Mouse (Mus musculus) layer of hippocampus, adult 11-12 months (tissue): ENCODE data around the gene Prr19.

Experiments used
- DNase-seq: peaks from one replicate; pipeline ENCODE4 v3.0.0; 2022; ENCODE audit warnings: low spot score

Gene Prr19

DNA sequence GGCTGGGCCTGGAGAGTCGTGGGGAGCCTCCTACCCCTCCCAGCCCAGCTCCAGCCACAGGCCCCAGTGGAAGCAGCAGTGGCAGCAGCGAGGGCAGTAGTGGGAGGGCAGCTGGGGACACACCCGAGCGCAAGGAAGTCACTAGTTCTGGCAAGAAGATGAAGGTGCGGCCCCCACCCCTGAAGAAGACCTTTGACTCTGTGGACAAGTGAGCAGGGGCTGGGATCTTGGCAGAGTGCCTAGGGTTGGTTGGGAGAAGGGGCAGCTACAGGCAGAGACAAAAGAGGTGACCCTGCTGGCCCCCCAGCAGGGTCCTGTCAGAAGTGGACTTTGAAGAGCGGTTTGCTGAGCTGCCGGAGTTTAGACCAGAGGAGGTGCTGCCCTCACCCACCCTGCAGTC is 9.1 kb upstream of the Prr19 start:
- DNase-seq, result no peak

DNA sequence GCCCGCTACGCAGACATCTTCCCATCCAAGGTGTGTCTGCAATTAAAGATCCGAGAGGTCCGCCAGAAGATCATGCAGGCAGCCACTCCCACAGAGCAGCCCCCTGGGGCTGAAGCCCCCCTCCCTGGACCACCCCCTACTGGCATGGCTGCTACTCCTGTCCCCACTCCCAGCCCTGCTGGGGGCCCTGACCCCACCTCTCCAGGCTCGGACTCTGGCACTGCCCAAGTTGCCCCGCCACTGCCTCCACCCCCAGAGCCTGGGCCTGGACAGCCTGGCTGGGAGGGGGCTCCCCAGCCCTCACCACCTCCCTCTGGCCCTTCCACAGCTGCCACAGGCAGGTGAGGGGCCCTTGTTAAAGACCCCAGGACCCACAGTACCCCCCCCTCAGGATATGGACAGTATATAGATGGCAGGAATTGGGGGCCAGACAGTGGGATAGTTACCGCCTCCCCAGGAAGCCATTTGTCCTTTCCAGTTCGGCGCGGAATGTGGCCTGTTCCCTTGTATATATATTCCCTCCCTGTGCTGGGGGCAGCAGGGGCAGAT is 7.9 kb upstream of the Prr19 start:
- DNase-seq, result no peak

DNA sequence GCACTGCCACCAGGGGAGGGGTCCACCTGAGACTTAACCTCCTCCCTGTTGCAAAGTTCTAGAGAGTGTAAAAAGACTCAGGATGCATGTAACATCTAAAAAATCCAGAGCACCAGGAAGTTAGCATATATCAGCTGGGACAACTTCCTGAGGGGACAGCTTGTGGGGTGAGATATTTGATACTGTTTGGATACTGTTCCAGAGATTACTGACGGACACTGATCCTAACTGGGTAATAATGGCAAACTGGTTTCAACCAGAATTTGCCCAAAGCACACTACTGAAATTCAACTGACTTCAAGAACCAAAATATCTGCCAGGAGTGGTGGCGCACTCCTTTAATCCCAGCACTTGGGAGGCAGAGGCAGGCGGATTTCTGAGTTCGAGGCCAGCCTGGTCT is 6.7 kb upstream of the Prr19 start:
- no peak for DNase-seq

DNA sequence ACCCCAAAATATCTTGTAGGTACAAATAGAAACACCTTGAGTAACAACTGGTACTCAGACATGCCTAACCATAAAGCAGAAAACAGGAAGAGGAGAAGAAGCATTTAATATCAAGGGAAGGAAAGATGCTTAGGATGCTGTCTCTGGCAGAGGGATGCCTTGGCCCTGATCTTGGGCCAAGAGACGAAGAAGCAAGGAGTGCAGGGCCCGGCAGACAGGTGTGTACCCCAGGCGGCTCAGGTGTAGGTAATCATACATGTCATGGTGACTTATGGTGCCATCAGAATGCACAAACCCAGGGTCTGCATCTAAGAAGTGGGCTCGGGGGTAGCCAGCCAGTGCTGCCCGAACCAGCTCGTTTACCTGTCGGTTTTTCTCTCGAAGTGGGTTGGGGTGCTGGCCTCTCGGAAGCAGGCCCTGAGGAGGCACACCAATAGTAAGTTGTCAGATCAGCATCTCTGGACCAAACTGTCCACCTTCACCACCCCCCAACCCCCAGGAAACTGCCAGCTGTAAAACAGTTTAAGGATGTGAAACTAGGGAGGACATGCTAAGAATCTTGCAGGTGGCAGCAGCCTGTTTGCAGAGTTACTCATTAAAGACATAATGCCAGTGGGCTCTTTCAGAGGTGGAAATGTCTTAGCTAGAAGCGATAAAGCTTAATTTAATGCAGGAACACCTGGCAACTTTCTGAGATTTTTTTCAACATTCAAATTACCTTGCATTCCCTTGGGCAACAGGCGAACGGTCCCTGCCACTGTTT is 6.1 kb upstream of the Prr19 start:
- DNase-seq, result no peak

DNA sequence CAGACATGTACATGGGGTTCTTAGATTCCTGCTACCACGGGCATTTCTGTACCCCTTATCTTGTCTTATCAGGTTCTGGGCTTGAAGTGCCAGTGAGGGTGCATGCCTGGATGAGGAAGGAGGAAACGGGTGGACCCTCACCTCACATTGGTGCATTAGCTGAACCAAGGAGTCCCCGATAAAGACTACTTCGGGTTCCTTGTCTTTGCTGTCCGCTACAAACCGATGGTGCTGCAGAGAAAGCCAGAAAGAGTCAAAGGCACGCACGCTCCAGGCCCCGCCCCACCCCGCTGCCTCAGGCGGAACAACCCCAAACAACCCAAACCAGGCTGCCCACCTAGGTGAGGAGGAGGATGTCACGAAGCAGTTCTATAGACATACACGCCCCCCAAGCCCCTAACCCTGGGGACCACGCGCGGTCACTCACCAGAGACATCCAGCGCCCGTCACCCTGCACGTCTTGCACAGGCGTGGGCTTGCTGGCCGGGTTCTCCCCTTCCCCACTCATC is 4.2 kb upstream of the Prr19 start:
- DNase-seq, result no peak

DNA sequence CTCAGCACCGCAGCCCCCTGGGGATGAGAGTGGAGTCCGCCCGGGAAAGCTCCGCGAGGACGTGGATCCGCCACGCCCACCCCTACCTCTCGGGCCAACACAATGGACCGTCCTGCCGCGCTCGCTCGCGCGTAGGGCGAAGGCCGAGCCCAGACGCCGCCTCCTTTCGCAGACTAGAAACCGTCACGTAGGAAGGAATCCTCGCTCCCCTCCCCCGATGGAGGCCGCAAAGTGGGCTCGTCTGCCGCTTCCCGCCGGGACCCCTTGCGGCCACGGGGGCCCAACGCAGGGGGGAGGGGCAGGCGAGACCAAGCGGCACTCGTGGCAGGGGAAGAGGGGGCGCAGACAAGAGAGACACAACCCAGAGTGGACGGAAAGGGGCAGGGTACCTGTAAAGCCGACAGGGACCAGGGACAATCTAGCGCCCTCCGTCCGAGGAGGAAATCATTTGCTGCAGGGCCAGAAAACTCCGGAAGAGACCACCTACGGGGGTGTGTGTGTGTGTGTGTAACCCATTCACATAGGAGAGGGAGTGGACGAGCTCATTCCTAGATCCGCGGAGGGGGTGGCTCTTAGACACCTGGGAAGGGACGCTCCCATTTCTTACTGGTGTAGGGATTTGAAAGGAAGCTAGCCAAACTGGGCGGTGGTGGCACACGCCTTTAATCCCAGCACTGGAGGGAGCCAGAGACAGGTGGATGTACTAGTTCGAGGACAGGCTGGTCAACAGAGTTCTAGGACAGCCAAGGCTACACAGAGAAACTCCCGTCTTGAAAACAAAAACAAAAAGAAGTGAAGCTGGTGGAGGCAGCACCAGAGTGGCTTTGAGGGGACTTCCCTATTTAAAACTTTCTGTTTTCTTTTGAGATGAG is 3.5 kb upstream of the Prr19 start, which contains the start of gene Pafah1b3:
TSS of gene Pafah1b3 (minus strand) at position 533 of the 872 bp plus-strand sequence.
- DNase-seq, result peak; percentile 85

DNA sequence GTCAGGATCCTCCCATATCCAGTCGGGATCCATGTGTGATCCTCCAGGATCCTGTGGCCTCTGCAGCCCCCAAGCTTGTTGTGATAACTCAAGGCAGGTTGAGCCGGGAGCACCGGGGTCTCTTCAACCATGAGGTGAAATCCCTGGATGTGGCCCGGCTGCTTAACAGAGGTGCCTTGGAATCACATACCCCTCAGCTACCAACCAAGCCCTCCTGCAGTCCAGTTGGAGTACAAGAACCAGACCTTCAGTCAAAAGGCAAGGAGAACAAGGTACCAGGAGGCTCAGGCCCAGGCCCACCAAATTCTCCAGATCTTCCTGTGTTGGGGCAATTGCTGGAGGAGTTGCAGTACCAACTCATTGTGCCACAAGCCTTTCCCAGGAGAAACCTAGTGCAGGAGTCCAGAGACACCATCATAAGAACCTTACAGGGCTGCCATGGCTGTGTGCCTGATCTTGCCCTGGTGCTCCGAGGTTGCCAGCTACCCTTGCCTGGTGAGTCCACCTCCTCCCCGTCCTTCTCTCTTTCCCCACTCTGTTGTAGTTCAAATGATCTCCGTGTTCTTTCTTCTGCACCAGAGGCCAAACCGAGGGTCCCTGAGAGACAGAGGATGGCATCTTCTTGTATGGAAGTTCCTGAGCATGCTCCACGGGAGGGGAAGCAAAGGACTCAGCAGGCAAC is 1.9 kb downstream of the Prr19 start:
- DNase-seq, result no peak

DNA sequence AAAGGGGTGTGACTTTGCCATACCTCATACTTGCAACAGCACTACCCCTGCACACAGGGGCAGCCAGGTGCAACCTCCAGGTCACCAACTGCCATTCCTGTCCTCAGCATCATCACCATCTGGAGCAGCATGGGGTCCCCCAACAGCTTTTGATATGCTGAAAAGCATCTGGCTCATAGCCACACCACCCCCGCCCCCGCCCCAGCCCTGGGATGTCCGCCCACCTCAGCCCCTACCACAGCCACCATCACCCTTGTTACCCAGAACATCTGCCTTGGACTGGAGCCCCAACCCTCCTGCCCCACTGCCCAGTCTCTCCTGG is 2.4 kb downstream of the Prr19 start:
- no peak for DNase-seq

DNA sequence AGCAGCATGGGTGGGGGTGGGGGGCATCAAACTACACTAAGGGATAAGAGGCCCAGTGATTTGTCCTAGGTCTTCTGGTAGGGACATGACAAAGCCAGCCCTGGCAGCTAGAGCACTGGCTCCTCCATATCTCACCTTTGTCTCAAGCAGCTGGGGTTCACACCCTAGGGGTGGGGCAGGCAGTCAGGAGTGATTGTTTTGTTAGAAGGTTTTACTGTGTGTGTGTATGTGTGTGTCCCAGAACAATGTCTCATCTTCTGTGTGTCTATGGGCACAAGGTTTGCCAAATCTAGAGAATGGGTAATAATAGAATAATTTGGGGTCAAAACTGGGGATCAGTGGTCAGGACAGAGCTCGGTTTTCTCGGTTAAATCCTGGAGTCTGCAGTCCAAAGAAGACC is 4.3 kb downstream of the Prr19 start:
- no peak for DNase-seq

DNA sequence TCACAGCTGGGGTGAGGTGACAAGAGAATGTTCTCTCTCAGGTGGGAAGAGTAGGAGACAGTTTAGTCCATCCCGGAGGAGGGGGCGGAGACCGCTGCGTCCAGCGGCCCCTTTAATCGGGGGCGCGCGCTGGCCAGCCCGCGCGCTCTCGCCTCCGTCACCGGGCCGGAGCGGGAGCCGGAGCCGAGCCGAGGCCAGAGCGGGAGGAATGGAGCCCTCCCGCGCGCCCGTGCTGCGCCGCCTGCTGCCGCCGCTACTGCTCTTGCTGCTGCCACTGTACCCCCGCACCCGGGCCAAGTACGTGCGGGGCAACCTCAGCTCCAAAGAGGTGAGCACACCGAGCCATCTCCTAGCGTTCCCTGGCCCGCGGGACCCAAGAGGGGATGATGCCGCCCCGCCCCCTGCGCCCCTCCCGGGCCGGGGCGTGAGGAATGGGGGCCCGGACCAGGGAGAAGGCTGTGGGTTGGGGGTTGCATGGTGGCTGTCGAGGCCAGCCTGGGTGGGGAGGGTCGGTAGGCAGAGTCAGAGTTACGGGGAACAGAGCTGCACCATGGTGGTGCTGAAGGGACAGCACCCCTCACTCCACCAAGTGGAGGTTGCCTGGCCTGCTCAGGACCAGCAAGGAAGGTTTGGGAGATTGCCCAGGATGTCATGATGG is 4.9 kb downstream of the Prr19 start, which contains the start of gene Tmem145:
TSS of gene Tmem145 (plus strand) at position 151 of the 658 bp plus-strand sequence.
- no peak for DNase-seq

DNA sequence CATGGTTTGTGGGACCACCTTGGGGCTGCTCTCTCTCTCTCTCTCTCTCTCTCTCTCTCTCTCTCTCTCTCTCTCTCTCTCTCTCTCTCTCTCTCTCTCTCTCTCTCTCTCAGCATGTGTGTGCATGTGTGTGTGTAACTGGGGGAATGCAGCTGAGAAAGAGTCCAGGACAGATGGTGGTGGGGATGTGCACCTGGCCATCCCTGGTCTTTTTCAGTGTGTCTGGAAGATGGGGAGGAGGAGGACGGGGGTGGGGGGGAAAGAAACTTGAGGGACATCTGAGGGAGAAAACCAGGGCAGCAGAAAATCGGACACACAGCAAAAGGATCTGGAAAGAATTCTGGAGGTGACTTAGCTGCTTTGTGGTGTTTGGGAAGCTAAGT is 5.4 kb downstream of the Prr19 start:
- no peak for DNase-seq

DNA sequence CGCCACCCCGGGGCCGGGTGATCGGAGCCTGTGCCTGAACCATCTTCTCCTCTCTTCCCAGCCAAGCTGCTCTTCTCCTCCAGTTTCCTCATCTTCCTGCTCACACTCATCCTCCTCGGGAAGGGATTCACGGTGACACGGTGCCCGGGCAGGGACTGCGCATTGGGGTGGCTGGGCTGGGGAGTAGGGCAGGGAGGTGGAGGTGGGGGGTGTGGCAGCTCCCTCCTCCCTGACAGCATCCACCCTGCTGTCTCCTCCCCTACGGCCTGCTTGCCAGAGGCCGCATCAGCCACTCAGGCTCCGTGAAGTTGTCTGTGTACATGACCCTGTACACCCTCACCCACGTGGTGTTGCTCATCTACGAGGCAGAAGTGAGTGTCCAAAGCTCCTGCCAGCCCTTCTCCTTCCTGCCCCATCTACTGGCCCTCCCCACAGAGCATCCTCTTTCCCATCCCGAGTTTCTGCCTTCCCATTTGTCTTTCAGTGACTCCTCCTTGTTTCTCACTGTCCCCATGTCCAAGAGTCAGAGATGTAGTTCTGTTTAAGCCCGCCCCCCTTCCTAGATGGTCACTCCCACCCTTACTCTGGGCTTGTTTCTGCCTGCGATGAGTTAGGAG is 7.6 kb downstream of the Prr19 start:
- no peak for DNase-seq

DNA sequence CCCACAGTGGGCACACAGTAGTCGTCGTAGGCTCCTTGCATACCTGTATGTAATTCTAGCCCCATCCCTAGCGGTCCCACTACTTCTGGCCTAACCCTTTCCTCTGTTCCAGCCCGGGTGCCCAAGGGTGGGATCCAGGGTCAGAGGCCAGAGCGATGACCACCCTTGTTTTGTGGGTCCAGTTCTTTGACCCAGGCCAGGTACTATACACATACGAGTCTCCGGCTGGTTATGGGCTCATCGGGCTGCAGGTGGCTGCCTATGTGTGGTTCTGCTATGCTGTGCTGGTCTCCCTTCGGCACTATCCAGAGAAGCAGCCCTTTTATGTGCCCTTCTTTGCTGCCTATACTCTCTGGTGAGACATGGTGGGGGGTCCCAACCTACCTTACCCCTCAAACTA is 8.2 kb downstream of the Prr19 start:
- no peak for DNase-seq

DNA sequence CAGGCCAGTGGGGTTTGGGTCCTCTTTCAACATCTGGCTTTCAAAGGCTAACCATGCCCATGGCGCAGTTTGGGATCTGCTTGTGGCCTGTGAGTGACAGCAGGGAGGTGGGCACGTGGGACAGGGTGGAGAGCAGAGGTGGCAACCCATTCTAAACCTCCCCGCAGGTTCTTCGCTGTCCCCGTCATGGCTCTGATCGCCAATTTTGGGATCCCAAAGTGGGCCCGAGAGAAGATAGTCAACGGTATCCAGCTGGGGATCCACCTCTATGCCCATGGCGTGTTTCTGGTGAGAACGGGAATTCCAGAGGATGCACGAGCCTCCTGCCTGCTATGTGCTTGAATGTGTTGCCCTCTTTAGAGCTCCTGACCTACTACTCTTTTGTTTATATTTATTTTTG is 10.0 kb downstream of the Prr19 start:
- no peak for DNase-seq

DNA sequence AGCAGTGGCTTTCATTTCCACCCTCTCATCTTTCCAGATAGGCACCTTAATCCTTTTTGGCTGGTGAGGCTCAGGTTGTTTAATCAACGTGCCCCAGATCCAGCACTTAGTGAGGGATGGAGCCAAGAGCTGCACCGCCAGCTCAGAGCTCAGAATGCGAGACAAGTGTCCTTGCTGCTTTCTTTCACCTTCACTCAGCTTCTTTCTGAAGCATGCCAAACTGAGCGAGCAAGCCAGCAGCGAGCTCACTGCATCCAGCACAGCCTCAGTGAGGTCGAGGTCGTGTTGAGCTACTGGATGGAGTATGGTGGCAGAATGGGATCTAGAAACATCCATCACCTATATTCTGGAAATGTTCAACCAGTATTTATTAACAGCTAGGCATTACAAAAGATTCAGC is 12.1 kb downstream of the Prr19 start:
- no peak for DNase-seq

DNA sequence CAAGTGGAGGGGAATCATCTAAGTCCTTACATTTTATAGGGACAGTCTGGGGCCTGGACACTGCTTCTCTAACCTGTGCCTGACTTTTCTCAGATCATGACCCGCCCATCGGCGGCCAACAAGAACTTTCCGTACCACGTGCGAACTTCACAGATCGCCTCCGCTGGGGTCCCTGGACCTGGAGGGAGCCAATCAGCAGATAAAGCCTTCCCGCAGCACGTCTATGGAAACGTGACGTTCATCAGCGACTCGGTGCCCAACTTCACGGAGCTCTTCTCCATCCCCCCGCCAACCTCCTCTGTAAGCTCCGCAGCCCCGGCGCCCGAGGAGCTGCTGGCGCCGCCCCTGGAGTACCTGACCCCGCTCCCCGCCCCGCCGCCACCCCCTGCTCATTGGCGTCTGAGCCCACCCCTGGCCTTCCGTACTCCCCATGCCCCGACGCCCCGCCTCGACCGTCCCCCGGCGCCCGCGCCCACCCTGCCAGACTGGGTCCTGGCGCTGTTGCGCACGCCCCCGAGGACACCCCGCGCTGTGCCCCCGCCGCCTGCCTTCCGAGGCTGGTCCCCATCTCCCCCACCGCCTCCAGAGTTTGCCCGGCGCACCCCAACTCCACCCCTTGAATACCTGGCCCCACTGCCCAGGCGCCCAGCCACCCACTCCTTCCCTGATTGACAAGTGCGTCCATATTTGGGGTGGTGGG is 13.5 kb downstream of the Prr19 start:
- DNase-seq, result no peak

DNA sequence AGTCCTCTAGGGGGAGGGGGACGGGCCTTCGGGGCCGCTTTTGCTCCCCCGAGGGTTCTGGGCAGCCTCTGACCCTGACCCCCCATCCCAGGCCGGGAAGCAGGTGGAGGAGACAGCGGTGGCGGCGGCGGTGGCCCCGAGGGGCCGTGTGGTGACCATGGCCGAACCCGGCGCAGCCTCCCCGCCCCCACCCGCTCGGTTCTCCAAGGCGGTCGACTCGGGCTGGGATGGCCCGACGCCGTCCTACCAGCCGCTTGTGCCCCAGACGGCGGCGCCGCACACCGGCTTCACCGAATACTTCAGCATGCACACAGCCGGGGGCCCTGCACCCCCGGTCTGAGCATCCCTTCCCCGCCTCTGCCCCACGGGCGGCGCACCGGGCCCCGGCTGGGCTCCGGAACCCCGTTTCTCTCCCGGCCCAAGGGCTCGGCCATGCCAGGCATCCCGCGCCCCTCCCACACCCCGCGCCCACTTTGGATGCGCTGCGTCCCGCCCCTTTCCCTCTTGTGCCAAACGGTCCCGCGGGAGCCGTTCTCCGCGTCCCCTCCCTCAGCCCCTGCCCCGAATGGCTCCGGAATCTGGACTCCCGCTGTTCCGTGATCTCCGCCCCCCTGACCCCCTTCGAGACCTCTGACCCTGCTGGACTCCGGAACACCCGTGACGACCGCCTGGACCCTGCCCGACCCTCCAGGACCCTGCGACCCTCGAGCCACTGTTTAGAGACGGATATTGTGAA is 14.3 kb downstream of the Prr19 start:
- no peak for DNase-seq

DNA sequence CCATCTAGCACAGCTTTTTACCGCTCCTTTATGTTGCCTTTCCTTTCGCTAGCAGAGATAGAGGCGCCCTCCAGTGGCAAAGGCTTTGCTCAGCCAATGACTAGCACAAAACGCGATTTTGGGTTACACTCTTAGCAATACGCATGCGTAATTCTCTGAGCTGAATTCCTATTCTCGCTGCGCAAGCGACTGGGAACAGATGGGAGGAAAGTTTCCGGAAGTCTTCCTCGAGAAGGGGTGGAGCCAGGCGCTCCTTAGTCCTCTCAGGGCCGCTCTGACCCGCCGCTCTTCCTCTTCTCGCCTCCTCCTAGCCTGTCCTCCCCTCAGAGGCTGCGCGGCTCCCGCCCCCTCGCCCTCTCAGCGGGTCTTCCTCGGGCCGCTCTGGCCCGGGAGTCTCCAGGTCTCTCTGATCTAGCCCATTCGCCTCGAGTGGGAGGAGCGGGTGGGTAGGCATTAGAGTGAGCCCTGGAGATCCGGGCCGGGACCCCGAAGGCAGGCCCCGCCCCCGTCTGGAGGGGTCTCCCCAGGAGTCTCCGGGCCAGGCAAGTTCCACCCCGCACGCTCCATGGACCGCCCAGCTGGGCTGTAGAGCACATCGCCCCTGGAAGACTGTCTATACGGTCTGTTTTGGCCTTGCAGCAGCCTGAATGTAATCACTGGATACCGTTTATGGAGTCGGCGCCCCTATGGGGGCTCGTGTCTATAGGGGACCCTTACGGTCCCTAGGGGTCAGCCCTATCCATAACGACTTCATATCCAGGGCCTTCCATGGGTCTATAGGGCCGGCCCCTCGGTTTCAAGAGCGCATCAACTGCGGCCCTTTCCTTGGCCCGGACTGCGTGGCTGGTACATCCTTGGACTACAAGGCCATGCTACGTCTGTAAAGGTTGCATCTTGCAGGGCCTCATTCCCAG is 15.6 kb downstream of the Prr19 start, which contains the start of gene Megf8:
TSS of gene Megf8 (plus strand) at position 633 of the 914 bp plus-strand sequence.
- peak; percentile 98 for DNase-seq
